Mouse (Mus musculus) brown adipose tissue, adult 24 weeks (tissue): ENCODE measurements around the gene Samd8. TPM values are rescaled to one million over a fixed set of nuclear protein-coding genes. Genes with fewer than 3 reads are reported as not detected.

Experiments
- H3K27ac ChIP-seq: fragments of 200-500 bp; replicated peaks from 2 replicates; pipeline ENCODE4 v1.5.1; 2012; ENCODE audit warnings: low read depth, mild to moderate bottlenecking, low read length
- H3K4me1 ChIP-seq: fragments of 200-500 bp; 2 replicates; pipeline ENCODE4 v1.6.1; 2012; ENCODE audit warnings: low read length, mixed read lengths; ENCODE audit not compliant: control insufficient read depth, insufficient read depth, insufficient read length
- H3K4me3 ChIP-seq: fragments of 200-500 bp; 2 replicates; pipeline ENCODE4 v1.5.1; 2012; ENCODE audit warnings: low read depth, mild to moderate bottlenecking, low read length, moderate library complexity; ENCODE audit not compliant: insufficient read depth
- polyA plus RNA-seq: library from polyadenylated mRNA; stranded (reverse); fragments of >200 nt; gene quantifications from 2 replicates; pipeline ENCODE4 v1.2.4, GENCODE M21; 2012; ENCODE audit not compliant: missing spikeins, insufficient read depth, insufficient read length

The Samd8 gene
- polyA plus RNA-seq, 1 experiment: 7.1 TPM

DNA sequence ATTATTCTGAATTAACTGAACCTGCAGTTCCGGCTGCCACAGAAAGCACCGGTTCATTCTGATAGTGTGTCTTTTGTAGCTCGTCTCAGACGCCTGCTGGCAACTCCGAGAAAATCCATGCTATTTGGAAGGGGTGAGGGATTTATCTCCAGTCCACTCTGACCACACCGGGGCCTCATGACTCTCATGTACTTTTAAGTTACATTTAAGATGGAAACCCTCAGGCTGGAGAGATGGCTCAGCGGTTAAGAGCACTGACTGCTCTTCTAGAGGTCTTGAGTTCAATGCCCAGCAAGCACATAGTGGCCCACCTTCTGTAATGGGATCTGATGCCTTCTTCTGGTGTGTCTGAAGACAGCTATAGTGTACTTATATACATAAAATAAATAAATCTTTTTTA, 72.0 kb downstream of the Samd8 start:
- peak overlapping the region; percentile 50 for H3K27ac ChIP-seq
- H3K4me3 ChIP-seq: no peak overlapping the region
- H3K4me1 ChIP-seq: peaks cover 9% of the 10 kb centered on the region; the same call in 1 of the 2 replicates

DNA sequence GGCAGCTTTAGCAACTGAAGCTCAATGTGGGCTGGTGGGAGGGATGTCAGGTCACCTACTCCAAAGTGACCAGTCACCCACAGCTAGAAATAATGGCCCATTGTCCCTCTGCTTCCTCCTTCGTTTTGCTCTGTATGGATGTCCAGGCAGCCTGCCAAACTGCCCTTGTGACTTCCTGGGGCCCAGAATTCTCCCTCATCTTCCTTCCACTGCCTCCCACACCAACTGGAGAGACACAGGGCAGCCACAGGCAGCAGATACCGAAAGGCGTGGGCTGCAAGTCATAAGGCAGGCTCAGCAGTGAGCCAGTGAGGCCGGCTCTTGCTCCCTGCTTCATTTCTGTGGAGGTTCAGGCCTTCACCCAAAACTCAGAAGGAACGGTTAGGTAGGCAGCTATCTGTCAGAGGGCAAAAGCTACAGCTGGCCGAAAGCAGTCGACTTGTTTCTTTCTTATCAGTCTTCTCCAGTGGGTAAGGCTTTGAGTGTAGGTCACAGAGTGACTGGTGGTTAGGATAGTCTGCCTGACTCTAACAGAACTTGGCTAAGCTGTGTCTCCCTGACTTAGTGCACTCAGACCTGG, 72.6 kb downstream of the Samd8 start:
- H3K27ac ChIP-seq: peak overlapping the region; percentile 99
- peak overlapping the region; percentile 45 for H3K4me3 ChIP-seq
- H3K4me1 ChIP-seq: peaks cover 9% of the 10 kb centered on the region; the same call in 1 of the 2 replicates

DNA sequence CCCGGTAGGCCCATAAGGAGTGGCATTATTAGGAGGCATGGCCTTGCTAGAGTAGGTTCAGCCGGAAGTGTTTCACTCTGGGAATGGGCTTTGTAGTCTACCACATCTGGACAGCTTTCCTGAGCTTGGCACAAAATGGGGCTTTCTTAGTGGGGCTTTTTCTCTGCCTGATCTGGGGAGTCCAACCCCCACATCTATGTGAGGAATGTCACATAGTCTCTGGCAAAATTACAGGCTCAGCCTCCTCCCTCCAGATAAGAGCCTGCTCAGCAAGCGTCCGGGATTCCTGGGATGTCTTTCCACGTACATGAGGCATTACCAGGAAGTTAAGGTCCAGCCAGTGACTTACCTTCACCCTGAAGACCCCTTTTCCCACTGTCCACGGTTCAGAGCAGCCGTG, 73.6 kb downstream of the Samd8 start:
- Histone ChIP-seq H3K27ac (peak overlapping the region; percentile 77), H3K4me3 (no peak overlapping the region), H3K4me1 (peaks cover 9% of the 10 kb centered on the region; the same call in 1 of the 2 replicates)

DNA sequence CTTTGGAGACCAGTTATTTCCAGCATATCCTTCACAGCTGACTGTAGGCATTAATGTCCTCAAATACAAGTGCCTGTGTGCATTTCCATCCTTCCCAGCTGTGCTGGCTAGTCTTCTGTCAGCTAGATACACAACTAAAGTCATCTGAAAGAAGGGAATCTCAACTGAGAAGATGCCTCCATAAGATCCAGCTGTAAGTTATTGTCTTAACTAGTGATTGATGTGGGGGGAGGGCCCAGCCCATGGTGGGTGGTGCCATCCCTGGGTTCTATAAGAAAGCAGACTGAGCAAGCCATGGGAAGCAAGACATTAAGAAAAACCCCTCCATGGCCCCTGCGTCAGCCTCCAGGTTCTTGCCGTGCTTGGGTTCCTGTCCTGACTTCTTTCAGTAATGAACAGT, 74.6 kb downstream of the Samd8 start, which contains the start of gene Vdac2:
TSS of gene Vdac2 (plus strand) at position 301 of the 400 bp plus-strand sequence.
- Histone ChIP-seq H3K4me3 (no peak within 1 kb of the TSS), H3K27ac (peak within 1 kb of the TSS; percentile 77), H3K4me1 (peaks cover 9% of the 10 kb centered on the region; the same call in 1 of the 2 replicates)

DNA sequence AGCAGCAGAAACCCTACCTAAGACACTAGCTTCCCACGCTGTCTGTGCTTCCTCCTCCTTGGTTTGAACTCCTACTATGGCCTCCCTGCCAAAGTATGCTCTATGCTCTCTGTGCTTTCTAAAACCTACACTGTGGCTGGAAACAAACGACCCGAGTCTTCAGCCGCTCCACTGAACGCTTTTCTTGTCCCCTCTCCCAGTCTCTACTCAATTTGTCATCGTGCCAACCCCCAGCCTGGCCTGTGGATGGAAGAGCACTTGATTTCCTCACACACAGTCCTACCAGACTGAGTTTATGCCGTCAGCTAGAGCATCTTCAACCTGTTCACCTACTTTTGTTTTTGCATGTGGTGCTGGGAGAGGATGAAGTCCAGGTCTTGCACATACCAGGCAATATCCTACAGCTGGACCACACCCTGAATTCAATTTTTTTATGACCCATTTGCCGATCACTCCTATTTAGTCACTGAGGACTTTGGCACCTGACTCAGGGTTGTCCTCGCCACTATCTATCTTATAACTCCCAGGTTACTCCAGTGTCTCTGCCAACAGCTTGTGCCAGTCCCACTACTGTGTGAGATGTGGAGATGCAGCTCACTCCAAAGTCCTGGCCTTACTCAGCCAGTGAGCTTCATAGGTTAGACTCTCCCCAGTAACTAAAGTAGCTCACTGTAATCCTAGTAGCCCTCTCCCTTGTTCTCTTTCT, 75.6 kb downstream of the Samd8 start:
- Histone ChIP-seq H3K27ac (no peak overlapping the region), H3K4me1 (peaks cover 15% of the 10 kb centered on the region; the same call in 1 of the 2 replicates)

DNA sequence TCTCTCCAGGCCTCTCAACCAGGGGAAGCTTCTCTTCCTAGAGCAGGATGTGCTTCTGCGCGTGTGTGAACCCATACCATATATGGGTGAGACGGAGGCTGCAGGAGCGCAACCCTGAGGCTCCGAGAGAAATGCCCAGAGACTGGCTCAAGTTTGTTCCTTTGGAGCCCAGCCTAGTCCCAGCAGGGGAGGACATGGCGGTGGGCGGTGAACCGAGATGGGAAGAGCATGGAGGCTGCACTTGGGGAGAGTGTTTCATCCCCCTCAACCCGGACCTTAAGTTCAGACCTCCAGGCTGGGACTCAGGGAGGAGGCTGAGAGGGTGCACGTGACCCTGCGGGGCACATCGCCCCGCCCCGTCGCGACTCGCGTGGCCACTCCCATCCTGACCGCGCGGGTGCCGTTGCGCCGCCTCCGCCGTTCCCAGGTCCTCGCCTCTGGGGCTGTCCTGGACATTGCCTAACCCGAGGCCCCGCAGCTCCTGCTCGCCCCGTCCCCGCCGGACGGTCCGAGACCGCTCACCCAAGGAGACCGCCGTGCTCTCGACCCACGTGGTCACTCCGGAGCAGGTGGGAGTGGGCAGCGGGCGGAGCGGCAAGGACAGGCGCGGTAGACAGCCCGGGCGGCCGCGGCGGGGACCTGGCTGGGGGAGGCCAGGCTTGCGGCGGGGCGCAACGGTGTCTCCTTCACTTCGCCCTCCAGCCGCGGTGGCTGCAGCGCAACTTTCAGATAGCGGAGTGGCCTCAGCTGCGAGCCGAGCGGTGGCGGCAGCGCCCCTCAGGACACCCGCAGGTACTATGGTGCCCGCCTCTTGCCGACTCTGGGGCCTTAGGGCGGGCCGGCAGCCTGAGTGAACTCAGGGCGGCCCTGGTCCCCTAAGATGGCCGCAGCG, 80.8 kb downstream of the Samd8 start:
- Histone ChIP-seq H3K4me1 (peaks cover 13% of the 10 kb centered on the region; the same call in 1 of the 2 replicates), H3K4me3 (peak overlapping the region; percentile 87), H3K27ac (peak overlapping the region; percentile 99)

More for the DNA sequence above, 75.6 kb downstream of the Samd8 start:
- no peak overlapping the region for H3K4me3 ChIP-seq

DNA sequence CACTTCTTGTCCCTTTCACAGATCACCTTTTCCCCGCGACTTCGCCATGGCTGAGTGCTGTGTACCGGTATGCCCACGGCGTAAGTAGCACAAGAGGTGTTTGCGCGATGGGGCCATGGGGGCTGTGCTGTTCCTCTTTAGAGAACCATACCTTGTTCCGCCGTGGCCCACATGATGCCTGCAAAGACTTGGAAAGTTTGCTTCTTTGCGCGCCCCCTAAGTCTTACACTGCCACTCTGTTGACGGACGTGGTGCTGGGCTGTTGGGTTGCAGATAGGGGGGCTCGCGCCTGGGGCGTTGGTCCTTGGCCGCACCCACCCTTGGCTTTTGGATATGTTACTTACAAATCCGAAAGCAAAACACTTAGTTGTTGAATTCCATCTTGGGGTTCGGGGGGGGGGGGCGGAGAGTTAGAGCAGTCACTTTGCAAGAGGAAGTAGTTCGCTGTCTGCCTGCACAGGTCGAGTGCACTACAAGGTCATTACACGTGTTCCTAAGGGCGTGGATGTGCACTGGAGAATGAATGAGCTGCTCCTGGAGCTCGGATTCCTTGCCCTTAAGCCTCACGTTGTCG, 81.6 kb downstream of the Samd8 start:
- peak overlapping the region; percentile 87 for H3K4me3 ChIP-seq
- H3K27ac ChIP-seq: peak overlapping the region; percentile 99
- peaks cover 13% of the 10 kb centered on the region; the same call in 1 of the 2 replicates for H3K4me1 ChIP-seq

DNA sequence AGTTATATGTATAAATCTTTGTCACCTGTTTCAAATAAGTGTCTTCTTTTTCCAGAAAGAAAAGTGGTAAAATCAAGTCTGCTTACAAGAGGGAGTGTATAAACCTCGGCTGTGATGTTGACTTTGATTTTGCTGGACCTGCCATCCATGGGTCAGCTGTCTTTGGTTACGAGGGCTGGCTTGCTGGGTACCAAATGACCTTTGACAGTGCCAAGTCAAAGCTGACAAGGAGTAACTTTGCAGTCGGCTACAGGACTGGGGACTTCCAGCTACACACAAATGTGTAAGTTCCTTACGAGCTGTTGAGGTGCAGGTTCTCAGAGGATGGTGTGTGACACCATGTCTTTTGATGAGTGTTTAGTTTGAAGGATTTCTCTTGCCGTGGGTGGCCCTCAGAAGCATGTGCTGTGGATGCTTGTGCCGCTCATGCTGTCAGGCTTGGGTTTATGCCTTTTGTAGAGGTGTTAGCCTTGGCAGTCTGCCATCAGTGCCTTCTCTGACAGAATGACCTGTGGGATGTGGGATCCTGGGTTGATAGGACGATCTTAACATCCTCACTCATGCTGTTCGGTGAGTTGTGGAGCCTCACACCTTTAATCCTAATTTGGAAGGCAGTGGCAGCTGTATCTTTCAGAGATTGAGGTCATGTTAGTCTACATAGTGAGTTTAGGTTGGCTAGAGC, 88.1 kb downstream of the Samd8 start:
- Histone ChIP-seq H3K27ac (no peak overlapping the region), H3K4me1 (peaks cover 2% of the 10 kb centered on the region; the same call in 1 of the 2 replicates), H3K4me3 (no peak overlapping the region)

DNA sequence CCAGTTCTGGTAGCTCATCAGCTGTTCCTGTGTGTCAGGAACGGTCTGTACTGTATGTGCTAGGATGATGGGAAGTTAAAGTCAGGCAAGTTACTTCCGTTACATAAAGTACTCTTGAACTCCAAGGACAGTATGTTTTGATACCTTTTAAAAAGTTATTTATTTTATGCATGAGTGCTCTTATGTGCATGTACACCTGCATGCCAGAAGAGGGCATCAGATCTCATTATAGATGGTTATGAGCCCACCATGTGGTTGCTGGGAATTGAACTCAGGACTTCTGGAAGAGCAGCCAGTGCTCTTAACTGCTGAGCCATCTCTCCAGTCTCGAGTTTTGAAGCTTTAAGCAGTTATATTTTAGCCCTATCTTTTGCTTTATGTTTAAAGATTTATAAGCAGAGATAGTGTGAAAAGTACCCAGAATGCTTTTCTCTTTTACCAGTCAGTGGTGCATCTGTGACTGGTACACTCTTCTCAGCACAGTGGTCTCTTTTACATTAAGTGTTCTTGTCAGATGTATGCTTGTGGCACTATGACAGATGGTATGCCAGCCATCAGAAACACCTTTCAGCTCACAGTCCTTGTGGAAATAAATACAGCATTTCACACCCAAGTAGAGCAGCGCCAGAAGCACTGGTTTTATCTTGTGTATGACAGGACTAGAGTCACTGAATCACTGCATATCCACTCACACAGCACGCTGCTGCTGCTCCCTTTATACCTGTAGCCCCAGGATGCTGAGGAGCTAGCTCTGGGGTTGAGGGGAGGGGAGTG, 91.7 kb downstream of the Samd8 start:
- Histone ChIP-seq H3K4me1 (no peaks in the 10 kb centered on the region), H3K27ac (no peak overlapping the region), H3K4me3 (no peak overlapping the region)

DNA sequence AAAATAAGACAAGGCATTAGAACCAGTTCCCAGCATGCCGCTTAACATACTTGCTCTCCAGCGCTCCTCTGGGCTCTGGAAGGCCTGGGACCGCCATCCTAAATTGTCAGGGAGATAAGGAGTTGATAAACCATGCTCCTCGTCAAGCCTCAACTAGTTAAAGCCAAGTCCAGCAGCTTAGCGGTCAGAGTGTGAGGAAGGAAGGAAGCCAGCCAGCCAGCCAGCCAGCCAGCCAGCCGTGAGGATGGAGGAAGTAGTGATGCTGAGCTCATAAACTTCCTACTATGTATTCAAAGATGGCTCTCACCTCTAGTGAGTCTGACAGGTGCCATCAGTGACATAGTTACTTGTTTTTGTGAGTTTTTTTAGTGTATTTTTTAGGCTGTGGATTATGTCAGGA, 92.9 kb downstream of the Samd8 start:
- Histone ChIP-seq H3K27ac (peak overlapping the region; percentile 5; the same call in 1 of the 2 replicates), H3K4me3 (no peak overlapping the region), H3K4me1 (no peaks in the 10 kb centered on the region)

DNA sequence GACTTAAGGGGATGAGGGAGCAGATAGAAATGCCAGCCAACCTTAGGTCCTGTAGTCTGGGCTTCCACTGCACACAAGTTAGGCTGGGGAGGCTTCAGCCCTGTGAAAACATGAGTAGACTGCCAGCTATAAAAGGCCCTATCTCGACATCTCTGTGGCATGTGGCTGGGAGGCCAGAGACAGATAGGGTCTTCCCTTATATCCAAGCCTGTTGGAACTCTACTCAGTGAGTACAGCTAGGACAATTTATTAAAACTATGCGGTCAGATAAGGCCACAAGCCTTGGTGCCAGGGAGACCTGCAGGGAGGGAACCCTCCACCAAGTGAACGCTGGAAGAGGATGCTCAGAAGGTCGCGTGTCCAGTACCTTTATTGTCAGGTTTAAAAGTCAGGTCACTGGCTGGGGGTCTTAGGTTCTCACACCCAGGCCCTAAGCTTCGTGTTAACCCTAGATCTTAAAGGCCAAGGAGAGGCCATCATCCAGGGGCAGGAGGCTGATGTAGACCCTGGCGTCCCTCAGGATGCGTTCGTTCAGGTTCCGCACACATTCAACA, 96.6 kb downstream of the Samd8 start:
- H3K27ac ChIP-seq: no peak overlapping the region

DNA sequence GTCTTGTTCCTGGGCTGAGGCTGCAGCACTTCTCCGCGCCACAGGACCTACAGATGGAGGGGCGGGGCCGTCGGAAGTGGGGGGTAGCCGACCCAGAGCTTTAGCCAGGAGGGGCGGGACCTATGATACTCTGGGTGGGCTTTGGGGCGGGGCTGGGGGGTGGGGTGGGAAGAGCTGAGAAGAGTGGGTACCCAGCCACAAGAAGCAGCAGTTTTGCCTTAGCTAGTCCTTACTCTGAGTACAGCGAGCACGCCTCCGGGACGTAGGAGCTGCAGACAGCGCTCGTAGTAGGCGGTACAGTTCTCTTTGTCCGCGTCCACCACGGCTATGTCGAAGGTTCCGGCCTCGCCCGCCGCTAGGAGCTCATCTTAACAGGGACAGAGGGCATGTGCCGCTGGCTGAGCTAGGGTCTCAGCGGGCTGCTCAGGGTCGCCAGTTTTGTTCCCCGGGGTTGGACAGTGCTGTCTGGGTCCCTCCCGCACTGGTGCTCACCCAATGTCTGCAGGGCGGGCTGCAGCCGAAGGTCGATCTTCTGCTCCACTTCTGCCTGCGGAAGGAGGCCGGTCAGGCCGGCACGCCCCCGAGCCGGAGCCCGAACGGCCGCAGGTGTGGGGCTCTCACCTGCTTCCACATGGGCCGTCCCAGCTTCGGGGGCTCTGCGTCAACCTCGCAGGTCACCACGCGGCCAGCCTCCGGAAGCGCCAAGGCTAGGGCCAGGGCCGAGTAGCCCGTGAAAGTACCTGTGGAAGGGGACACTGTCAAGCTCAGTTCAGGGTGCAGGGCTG, 97.2 kb downstream of the Samd8 start:
- peak overlapping the region; percentile 68 for H3K4me3 ChIP-seq
- peaks cover 7% of the 10 kb centered on the region; the same call in 1 of the 2 replicates for H3K4me1 ChIP-seq
- peak overlapping the region; percentile 27; the same call in 1 of the 2 replicates for H3K27ac ChIP-seq

More for the DNA sequence above, 96.6 kb downstream of the Samd8 start:
- peak overlapping the region; percentile 20 for H3K4me3 ChIP-seq
- H3K4me1 ChIP-seq: 0 out of 2 replicates have a peak, but pooled peaks cover under 1% of the 10 kb centered on the region
